Mouse (Mus musculus) skeletal muscle tissue, adult 2 months (tissue): Measurements from ENCODE around the gene Otud7a.

Source experiments
- DNase-seq: peaks from one replicate; pipeline ENCODE4 v3.0.0-alpha.2; 2012; ENCODE audit warnings: low read depth, low spot score

The Otud7a gene

DNA sequence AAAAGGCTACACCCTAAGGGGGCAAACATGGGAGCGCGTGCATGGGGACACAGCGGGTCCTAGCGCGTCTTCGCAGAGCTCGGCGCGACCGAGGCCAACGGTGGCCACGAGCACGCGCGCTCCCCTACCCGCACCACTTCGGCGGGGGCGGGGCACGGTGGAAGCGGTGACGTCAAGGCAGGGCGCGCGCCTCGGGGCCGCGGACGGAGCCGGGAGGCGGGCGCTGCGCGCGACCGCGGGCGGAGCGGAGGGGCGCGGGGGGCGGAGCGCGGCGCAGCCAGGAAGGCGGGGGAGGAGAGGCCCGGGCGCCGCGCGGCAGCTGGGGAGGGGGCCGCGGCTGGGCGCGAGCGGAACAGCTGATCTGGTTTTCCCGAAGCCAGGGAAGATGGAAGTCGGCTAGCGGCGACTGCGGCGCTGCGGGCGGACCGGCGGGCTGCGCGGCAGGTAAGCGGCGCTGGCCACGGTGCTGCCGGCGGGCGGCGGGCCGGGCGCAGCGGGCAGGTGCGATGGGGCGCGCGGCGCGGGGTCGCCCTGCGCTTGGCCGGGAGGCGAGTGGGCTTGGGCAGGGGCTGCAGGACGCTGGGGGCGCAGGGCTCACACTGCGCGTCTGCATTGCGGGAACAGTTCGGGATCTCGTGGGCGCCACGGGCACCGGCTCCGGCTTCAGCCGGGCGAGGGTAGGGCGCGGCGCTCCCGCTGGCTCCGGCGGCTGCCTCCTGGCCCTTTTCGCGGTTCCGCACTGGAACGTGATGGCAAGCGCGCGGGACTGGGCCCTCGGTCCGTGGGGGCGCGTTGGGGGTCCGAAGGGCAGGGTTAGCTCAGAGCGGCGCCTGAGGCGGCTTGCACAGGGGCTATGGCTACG, at the start of gene Otud7a:
Otud7a (plus strand) TSS at position 268 of the 862 bp plus-strand sequence.
- no peak for DNase-seq

DNA sequence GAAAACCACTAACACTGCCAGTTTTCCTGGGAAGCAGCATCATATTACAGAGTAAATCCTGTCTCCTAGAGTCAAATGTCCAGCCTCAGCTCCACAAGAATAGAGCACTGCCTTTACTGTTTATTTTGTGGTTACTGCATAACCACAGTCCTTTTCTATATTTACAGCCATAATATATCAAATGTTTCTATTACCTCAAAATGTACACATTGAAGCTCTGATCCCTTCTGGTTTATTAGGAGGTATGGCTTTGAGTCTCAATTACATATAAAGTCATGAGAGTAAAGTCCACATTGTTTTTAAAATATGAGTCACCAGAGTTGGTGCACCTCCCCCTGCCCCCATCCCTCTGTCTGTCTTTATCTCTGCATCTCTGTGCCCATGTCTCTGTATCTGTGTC, 38.6 kb upstream of the Otud7a start:
- no peak for DNase-seq

DNA sequence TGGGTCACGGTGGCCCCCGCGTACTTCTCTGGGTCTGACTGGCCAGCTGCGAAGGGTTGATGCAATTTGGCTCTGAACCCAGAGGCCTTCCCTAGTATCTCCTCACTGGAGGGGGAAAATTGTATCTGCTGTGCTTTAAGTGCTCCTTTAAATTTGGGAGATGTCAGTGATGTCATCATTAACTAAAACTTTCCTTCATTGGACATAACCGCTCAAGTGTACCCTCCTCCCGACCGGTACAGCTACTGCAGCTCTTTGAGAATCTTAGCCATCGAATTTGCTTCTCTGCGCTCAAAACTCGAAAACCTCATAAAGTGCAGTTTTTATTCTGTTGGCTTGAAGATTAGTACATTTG, 772 bp downstream of the Otud7a start:
- DNase-seq: no peak

DNA sequence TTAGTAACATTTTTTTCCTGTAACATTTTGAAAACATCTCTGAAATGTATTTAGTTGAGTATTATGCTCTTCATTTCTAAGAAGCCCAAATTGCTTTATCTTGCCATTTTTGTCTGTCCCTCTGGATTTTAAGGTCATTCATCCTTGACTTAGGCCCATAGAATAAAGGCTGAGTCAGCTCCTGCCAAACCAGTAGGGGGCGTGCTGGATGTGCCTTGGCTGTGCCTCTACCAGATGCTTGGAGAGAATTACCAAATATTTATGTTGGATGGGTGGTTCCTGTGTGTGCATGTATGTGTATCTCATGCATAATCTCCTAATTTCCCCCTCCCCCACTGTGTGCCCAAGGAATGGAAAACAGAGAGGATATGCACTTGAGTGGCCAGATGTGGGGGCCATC, 2.4 kb downstream of the Otud7a start:
- DNase-seq: no peak

DNA sequence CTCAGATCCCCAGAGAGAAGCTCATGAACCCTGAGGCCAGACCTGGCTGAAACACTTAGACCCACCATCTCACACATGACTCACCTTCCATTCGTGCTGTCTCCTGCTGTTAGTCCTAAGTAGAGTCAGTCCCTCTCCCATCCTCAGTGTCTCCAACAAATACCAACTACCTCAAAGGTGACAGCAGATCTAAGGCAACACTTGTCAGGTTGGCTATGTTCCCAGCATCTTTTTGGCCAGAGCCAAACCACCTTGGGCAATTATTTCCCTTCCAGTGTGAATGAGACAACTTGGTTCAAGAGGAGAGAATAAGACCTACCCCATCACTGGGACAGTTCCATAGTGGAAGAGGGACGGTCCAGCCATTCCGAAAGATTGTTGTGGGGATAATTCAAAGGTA, 10.7 kb downstream of the Otud7a start:
- DNase-seq: no peak

DNA sequence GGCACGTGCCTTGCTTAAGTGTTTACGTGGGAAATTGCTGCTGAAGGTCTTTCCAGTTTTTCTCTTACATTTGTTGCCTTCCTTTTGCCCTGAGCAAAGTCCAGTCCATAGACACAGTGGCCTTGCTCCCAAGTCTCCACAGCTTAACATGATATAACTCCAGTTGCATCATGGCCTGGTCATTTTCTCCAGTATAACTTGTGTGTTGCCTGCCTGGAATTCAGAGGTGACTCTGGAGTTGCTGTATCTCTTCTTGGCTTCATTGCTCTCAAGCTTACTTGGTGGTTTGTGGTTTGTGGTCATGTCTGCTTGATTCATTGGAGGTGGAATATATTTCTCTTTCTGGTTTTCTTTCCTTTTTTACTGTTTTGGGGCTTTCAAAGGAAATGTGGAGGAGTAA, 17.7 kb downstream of the Otud7a start:
- DNase-seq: no peak

DNA sequence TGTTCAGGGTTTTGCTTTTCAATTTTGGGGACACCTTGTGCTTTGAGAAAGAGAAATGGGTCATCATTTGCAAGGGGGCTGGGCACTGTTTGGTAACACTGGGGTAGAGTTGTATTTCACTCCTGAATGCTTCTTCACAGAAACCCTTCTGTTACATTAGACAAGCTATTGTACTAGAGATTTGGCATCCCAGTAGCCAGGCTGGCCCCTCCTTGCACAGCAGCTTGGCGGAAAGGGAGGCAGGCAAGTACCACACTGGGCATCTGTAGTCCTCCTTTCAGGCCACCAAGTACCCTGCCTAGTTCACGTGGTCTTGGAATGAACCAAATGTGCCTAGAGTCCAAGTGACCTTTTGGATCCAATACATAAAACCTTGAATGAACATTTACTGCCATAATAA, 18.1 kb downstream of the Otud7a start:
- DNase-seq: no peak

DNA sequence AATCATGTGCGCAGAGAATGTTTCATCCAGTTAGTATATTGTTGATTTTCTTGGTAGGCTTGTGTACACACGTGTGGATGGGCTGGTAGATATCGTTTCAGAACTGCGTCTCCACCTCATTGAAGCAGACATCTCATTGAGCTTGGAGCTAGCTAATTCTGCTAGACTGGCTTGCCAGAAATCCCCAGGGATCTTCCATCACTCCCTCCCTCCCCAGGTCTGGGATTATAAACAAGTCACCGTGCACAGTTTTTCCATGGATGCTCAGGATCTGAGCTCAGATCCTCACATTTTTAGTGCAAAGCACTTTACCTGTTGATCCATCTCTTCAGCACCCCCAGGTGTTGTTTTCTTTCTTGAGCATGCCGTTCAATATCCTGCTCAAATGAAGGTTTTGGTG, 22.2 kb downstream of the Otud7a start:
- DNase-seq: no peak

DNA sequence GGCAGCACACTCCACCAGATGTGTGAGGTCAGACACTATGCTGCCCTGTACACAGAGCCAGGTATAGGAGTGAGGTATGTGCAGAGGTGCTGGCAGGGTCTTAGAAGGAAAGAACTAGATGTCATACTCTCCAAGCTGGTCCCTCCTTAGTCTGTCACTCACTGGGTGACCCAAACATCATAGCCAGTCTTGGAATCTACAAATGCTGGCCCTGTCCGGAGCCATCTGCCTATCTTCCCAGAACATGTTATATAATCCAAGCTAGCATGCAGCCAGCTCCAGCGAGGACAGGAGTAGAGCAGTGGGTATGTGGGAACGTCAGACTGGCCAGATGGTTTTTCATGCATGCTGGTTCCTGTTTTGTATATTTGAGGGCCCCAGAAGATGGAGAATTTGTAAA, 23.7 kb downstream of the Otud7a start:
- DNase-seq: no peak

DNA sequence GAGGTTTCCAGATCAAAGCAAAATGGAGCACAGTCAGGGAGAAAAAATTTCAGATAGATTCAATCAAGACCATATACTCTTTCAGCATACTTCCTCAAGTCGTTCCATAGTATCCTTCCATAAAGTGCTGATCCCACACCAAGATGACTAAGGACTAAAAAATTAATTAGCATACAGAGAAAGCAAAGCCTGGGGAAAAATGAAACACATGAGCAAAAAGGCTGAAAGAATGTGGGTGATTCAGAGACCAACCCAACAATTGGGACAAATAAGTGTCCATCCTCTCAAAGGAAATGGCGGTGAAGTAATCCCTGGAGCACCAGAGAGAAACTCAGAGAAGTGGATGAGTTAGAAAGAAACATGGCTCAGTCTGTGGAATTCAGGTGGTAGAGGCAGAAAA, 38.5 kb downstream of the Otud7a start:
- no peak for DNase-seq

DNA sequence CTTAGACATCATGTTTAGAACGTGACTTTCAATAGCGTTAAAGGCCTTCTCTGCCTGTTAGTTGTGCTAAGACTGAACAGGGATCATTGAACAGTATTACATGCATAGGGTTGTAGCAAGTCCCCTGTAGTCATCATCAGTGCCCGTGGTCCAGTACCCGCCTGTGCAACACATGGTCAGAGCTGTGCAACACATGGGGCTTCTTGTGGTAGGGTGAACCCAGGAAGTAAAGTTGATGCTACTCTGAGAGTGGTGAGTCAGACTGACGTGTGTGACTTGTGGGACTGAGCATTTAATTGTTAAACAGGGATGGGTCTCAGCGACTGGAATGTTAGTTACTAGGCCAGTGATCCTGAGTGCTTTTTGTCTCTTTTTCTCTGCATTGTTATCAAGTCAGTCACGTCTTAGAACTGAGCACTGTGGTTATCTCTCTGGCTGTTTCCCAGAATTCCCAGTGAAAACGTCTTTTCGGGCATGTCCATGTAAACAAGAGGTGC, 52.5 kb downstream of the Otud7a start:
- DNase-seq: no peak

DNA sequence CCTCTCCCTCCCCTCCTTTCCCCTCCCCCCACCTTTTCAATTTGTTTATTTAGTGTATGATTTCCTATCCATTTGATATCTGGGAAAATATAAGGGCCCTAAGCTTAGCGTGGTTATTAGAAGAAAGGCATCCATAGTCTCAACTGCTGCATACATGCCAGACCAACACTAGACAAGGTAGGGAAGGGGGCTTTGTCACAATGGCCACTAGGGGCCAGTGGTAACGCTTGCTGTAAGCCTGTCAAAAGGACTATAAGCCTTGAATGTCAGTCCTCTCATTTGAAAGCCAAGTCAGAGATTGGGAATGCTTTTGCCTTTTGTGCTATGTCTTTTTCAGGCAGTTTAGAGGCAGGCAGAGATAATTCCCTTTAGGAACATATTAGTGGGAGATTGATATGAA, 59.7 kb downstream of the Otud7a start:
- DNase-seq: no peak

DNA sequence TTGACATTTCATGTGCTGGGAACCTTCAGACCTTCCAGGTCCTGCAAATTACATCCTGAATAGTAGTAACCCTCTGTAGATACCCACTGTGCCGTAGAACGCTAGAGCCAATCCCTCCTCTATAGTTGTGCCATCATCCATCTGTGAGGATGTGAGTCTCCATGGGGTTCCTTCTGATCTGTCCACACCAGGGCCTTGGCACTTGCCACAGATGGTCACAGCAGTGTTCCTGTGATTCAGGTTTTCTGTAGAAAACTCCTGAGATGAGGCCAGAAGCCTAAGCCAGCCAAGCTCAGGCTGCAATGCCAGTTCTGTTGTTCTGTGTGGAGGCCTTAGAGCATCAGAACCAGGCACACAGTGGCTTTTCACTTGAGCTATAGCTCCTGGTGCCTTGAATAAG, 63.5 kb downstream of the Otud7a start:
- DNase-seq: no peak

DNA sequence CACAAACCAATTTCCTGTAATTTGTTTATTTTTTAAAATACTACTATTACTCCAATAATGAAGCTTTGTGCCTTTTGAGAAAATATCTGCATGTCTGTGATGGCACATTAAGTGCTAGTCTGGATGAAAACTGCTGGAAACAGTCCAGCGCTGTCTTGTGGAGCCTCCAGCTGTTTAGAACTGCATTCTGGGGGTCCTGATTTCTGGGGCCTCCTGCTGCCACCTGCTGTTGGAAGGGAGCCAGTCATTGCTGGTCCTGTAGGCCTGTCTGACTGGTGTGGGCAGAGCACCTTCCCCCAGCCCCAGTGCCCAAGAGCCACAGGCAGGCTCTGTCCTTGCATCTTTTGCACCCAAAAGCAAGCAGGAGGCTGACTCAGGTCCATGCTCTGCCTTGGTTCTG, 65.3 kb downstream of the Otud7a start:
- DNase-seq: no peak

DNA sequence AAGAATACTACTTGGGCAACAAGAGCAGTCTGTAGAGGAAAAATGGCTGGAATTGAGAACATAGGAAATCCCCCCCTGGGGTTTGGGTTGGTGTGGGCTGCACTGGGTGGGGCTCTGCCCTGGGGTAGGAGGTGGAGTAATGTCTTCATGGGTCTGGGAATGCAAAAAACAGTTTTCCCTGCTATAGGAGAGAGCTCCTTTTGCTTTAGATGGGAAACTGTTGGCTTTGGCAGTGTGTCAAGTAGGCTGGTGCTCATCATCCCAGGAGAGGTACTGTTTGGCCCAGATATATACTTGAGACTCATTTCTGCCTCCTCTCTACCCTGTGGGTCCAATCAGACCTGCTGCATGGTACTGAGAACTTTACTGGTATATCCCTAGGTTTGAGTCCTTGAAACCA, 66.9 kb downstream of the Otud7a start:
- DNase-seq: no peak

DNA sequence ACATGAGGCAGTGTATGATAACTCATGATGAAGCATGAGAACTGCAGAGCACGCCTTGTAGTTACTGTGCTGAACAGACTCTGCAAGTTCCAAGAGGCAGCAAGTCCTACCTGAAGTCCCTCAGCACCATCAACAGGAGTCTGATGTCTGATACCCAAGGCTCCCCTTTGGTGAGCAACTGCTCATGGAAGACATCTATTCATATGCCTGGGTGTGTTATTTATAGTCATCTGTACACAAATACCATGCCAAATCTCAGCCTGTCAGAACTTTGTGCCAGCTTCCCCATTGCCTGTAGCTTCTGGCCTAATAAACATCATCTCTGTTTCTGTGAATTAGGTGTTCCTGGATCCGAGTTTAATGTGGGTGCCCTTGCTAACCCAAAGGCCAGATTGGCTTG, 68.0 kb downstream of the Otud7a start:
- no peak for DNase-seq

DNA sequence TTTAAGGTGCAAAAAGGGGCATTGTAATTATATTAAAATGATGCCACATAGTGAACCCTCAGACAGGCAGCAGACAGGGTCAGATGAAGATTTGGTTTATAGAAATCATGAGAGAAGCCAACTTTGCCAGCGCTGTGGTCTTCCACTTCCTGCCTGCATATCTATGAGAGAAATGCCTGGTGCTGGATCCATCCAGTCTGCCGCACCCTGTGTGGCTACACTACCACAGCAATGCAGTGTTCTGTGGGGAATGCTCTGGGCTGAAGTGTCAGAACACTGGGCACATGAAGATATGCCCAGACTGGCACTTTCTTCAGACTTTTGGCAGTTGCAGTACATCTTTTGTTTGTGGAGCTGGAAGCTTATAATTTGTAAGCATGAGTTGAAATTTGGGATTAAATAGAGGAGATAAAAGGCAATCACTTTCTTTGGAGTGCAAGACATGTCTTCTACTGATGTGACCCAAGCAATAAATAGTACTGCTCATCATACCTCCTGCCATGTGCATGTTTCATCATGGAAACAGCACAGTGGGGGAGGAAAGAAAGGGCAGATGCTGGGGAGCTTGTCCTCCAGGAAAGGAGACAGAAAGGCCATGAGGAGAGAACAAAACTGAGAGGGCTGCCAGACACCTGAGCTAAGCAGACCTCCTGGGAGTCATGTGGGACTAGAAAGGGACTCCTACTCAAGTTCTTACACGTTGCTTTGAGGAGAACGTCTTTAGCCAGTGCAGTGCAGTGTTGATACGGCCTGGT, 71.8 kb downstream of the Otud7a start:
- DNase-seq: no peak

DNA sequence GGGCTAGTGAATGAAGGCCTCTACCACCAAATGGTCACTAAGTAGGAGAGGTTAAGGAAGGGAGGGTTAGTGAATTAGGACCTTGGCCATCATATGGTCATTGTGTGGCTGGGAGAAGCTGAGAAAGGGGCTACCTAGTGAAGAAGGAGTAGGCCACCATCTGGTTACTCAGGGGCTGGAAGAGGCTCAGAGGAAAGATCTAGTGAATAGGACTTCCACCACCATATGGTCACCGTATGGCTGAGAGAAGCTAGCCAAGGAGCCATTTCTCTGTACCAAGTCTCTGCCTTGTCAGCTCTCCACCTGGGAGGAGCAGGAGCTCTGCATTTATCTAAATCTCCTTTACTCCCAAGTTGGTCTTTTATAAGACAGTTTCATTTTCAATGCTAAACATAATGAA, 75.7 kb downstream of the Otud7a start:
- no peak for DNase-seq

DNA sequence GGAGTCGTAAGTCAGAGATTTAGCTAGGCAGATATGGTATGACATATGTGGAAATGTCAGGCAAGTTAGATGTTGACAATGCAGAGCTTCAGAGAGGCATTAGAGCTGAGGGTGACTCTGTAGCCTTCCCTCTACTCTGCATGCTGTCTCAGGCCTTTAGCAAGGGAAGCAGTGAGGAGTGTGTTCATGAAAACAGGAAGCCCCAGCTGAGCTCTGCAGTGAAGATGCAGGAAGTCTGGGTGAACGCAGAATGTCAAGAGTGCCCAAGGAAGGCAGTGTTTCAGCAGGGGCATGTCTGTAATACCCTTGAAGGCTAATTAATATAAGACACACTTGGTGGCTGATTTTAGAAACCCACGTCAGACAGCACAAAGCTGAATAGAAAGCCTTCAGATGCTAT, 77.9 kb downstream of the Otud7a start:
- no peak for DNase-seq

DNA sequence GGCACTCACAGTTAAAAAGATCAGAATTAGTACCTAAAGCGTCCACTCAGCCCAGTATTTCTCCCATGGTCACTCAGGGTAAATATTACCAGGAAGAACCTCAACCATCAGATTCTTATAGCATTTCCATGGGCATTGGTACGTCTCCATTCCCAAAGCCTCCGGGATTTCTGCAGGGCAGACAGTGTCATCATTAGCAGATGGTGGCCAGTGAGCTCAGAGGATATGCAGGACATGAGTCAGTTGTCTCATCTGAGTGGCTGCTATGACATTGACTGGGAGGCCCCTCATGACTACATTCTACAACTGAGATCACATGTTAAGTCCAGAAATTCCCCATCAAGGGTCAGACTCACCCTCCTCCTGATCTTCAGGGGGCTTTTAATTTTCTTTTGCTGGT, 78.5 kb downstream of the Otud7a start:
- DNase-seq: no peak

DNA sequence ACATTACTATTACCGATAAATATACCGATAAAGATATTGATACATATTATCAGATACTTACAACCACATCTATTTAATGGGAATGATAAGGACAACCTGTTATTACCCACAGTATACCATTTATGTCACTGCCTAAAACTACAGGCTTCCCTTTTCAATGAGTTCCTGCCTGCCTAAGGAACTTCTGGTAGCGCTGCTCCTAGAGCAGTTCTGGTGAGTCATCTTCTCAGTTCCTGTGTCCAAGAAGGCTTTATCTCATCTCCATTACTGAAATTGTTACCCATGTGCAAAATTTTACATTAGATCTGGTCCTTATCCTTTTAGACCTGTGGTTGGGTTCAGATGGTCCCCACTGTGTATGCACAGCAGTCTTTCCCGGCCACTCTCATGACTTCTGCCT, 95.7 kb downstream of the Otud7a start:
- no peak for DNase-seq

DNA sequence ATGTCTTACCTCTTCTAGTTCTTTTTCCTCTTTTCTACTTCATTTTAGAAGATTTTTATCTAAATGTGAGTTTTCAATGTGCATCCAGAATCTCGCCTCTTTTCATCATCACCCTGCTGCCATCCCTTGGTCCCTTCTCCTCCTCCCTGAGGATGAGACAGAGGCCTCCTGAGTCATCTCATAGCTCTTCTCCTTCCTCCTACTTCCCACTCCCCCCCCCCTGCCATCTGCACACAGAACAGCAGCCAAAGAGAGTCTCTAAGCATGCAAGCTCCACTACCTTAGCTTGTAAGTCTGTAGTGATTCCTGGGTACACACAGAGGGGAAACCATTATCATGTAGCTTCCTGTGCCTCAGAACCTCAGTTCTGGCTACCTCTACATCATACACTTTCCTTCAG, 109.9 kb downstream of the Otud7a start:
- no peak for DNase-seq

DNA sequence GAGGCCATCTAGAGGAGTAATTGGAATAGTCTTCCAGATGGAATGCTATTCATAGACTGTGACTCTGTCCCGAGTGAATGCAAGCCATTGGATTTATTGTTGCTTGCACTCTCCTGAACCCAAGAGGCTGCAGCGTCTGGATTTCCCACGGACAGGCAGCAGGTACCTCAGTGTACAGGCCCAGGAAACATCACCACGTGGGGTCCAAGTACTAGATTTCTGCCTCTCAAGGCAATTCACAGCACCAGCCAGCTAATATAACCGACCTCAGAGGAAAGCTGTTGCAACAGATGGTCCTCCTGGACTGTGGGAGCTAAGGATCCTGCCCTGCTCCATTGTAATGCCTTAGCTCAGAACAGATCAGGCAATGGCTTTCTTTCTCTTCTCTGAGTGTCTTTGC, 111.8 kb downstream of the Otud7a start:
- no peak for DNase-seq
